Mouse (Mus musculus): ENCODE results near the gene Ndufaf7.
A peak's percentile ranks its signal among the peaks of the same experiment; 100 is the strongest.

Gene Ndufaf7

DNA sequence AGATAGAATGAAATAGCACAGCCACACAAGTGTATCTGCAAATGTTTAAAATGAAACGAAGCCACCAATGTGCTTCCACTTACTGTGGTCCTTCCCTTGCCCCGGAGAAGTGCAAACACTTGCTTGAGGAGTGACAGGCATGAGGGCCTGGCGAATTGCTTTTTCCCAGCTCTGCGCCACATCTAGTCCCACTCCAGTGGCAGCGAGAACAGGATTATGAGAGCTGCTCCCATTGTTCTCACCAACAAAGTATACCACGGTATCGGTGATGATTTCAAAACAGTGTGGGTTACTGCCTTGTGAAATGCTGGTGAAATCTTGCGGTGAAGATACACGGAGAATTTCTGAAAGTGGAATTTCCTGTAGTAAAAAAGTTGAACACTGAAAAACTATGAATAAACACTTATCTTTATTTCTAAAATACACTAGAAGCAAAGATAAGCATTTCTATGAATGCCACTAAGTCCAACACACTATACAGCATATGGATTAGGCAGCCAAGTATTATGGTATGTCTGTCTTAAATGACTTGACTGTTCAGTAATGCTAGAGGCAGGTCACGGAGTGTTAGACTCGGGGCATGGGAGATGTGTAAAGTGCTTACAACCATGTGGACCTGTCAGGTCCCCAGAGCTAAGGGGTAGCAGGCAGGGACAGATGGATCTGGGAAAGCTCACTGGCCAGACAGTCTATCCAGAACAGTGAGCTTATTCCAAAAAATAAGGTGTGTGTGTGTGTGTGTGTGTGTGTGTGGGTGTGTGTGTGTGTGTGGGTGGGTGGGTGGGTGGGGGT lies 29.4 kb downstream of the Ndufaf7 start:
- DNase-seq (ENCODE audit: low spot score): no peak

GRCm38 (mm10) chr17:78968500-78968899 lies 31.6 kb downstream of the Ndufaf7 start:
- no peak for DNase-seq (ENCODE audit: low spot score)

- DNase-seq (ENCODE audit: low spot score): no peak
Observed at GRCm38 (mm10) chr17:78983166-78983565, 46.2 kb downstream of the Ndufaf7 start.

DNA sequence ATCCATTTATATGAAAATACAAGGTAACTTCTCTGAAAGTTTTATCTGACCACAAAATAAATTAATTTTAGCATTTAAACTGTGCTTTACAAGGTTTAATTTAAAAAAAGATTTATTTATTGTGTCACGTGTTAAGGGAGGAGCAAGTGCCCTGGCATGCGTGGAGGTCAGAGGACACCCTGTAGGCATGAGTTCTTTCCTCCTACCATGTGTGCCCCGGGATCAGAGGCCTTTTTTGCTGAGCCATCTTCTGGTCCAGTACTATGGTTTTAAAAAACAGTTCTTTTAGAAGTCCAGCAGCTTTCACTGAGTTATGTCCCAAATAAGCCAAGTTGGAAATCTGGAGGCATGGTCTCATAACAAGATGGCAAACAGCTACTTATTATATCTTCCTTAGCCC lies 46.8 kb downstream of the Ndufaf7 start:
- DNase-seq (ENCODE audit: low spot score): no peak

DNA sequence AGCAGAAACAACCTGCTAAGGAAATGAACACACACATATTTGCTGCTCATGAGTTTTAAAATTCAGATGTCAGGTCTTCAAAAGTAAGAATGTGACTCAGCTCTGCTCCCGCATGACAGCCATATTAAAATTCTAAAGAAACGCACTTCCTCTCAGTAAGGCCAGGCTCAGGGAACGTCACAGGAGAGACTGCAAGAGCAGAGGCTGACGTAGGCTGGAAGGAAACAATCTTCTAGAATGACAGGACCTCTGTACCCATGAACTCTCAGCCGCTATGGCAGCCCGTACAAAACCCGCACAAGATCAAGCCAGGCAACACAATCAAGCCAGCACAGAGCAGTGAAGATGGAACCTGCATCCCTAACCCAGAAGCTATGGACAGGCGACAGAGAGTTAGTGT lies 52.1 kb downstream of the Ndufaf7 start:
- DNase-seq (ENCODE audit: low spot score): peak; percentile 29

- no peak for DNase-seq (ENCODE audit: low spot score)
Observed at GRCm38 (mm10) chr17:78991549-78991948, 54.6 kb downstream of the Ndufaf7 start.

GRCm38 (mm10) chr17:78992303-78993027 lies 55.5 kb downstream of the Ndufaf7 start:
- DNase-seq (ENCODE audit: low spot score): no peak

DNA sequence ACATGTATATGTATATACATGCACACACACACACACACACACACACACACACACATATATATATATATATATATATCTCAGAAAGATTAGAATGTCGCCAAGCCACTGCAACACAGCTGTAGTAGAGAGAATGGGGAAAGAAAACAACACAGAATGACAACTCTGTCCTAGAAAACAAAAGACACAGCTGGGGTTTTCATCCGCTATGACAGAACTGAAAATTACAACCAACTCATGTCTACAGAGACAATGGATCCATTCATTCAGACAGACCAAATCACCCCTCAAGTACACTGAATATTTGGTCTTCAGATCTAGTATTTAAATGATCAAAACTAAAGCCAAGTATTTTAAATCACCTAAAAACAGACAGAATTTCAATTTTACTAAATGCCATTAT lies 56.7 kb downstream of the Ndufaf7 start:
- DNase-seq (ENCODE audit: low spot score): no peak

DNA sequence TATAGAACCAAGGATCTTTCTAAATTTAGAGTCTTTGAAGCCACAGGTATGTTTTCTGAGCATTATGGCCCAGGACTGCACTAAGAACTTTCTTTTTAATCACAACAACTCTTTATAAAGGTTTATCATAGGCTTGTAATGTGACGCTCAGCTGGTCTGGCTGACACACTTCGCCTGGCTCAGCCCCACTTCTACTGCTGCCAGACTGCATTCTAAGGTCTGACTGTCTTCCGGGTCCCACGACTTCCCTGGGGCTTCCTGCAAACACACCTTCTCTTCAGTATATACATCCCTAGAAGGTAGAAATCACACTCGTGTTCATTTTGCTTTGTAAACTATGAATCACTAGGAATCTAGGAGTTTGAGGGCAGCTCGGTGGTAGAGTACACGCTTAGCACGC lies 57.4 kb downstream of the Ndufaf7 start:
- DNase-seq (ENCODE audit: low spot score): no peak

- no peak for DNase-seq (ENCODE audit: low spot score)
Observed at GRCm38 (mm10) chr17:78994931-78995820, 58.2 kb downstream of the Ndufaf7 start.

All from T-cell, adult 2 months (primary cell).